Mouse (Mus musculus) ES-E14 (cell line): ENCODE data around the gene Tshz2. TPM values are rescaled to one million over a fixed set of nuclear protein-coding genes. Genes with fewer than 3 reads are reported as not detected.

Source experiments
- DNase-seq: peaks from one replicate; pipeline ENCODE4 v3.0.0-alpha.2; 2013; ENCODE audit warnings: low read depth, low spot score
- H3K27ac ChIP-seq: 2 replicates; pipeline ENCODE4 v1.5.1; 2012; ENCODE audit warnings: low read depth, mild to moderate bottlenecking, low read length, moderate library complexity, mixed read lengths; ENCODE audit not compliant: poor library complexity, insufficient read depth, severe bottlenecking
- H3K36me3 ChIP-seq: 2 replicates; pipeline ENCODE4 v1.6.1; 2012; ENCODE audit warnings: mild to moderate bottlenecking, low read length, moderate library complexity, mixed read lengths; ENCODE audit not compliant: control insufficient read depth, poor library complexity, insufficient read depth, severe bottlenecking
- H3K4me1 ChIP-seq, 2 experiments: fragments of 150-350 bp in 1 of 2; sonication (generic) in 1 of 2; 2 replicates each; pipeline ENCODE4 v1.6.1; 2012; ENCODE audit warnings: low read length in 2 of 2, mild to moderate bottlenecking in 1 of 2, mixed read lengths in 1 of 2; ENCODE audit not compliant: control insufficient read depth in 2 of 2, insufficient read depth in 2 of 2, poor library complexity in 1 of 2
- H3K4me3 ChIP-seq, 2 experiments: fragments of 150-350 bp in 1 of 2; sonication (generic) in 1 of 2; 2 replicates each; pipeline ENCODE4 v1.5.1; 2012; ENCODE audit warnings: low read length in 2 of 2, low read depth in 1 of 2, mild to moderate bottlenecking in 1 of 2, mixed read lengths in 1 of 2; ENCODE audit not compliant: insufficient read depth in 1 of 2, poor library complexity in 1 of 2, severe bottlenecking in 1 of 2
- H3K9ac ChIP-seq: 2 replicates; pipeline ENCODE4 v1.6.1; 2012; ENCODE audit warnings: low read depth, mild to moderate bottlenecking, low read length, mixed read lengths; ENCODE audit not compliant: poor library complexity, insufficient read depth, severe bottlenecking
- H3K9me3 ChIP-seq: fragments of 150-350 bp; sonication (generic); 2 replicates; pipeline ENCODE4 v1.6.1; 2012; ENCODE audit warnings: low read depth, mild to moderate bottlenecking, low read length; ENCODE audit not compliant: control insufficient read depth, insufficient read depth
- CHD2 ChIP-seq: IDR thresholded peaks from 2 replicates; pipeline ENCODE4 v1.6.1; 2014; ENCODE audit warnings: mild to moderate bottlenecking, low read depth, low read length, inconsistent platforms
- HCFC1 ChIP-seq: IDR thresholded peaks from 2 replicates; pipeline ENCODE4 v1.6.1; 2012; ENCODE audit warnings: low read length, inconsistent platforms, borderline replicate concordance; ENCODE audit not compliant: insufficient read depth
- MAFK ChIP-seq: IDR thresholded peaks from 2 replicates; pipeline ENCODE4 v1.6.1; 2014; ENCODE audit warnings: mild to moderate bottlenecking, low read depth, low read length, inconsistent platforms; ENCODE audit not compliant: insufficient read depth
- ZC3H11A ChIP-seq: IDR thresholded peaks from 2 replicates; pipeline ENCODE4 v1.6.1; 2012; ENCODE audit warnings: low read depth, mild to moderate bottlenecking, inconsistent platforms, low read length, borderline replicate concordance
- ZNF384 ChIP-seq: IDR thresholded peaks from 2 replicates; pipeline ENCODE4 v1.6.1; 2012; ENCODE audit warnings: low read depth, low read length, inconsistent platforms
- in situ Hi-C, 2 experiments: fragments of 600-800 bp; cut with MboI; formaldehyde crosslinking; loops; one replicate each; pipeline ENCODE4 v1.15.1; 2025; ENCODE audit warnings: low sequenced_read_pairs in 2 of 2, inconsistent platforms in 1 of 2; ENCODE audit not compliant: unreplicated experiment in 2 of 2
- total RNA-seq: library from RNA; depleted of rRNA; stranded (reverse); fragments of 300-350 nt; gene quantifications from 2 replicates; pipeline ENCODE4 v1.2.3, GENCODE M21; 2012

Gene Tshz2
- total RNA-seq, 1 experiment = 0.27 TPM

DNA sequence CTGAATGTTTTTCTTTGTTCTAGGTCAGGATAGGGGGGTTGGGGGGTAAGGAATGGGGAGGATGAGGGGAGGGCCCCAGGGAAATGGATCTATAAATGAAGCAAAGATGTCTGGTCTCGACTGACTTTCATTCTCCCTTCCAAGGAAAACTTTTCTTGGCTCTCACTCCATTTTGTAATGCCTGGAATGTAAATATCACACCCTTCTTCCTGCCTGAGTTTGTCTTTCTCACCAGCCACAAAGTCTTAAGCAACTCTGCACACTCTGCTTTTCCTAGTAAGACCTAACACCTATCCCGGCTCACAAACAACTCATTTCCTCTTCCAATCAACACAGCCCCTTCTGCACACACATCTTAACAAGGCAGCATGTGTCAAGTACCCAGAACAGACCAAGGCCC is 25.0 kb upstream of the Tshz2 start:
- in situ Hi-C loops = no loop called here
- no peaks in the 10 kb centered on the region for H3K36me3 ChIP-seq
- H3K4me3 ChIP-seq = no peak overlapping the region
- H3K4me1 ChIP-seq = no peaks in the 10 kb centered on the region
- TF ChIP-seq CHD2 (no peak), HCFC1 (no peak), ZC3H11A (no peak), ZNF384 (no peak), MAFK (no peak)
- DNase-seq = no peak
- H3K9me3 ChIP-seq = no peaks in the 10 kb centered on the region
- H3K9ac ChIP-seq = no peak overlapping the region
- no peak overlapping the region for H3K27ac ChIP-seq

- in situ Hi-C loops = no loop called here
- Histone ChIP-seq H3K9ac (no peak overlapping the region), H3K4me3 (no peak overlapping the region), H3K36me3 (no peaks in the 10 kb centered on the region), H3K9me3 (no peaks in the 10 kb centered on the region), H3K4me1 (no peaks in the 10 kb centered on the region), H3K27ac (no peak overlapping the region)
- no peak for DNase-seq
- TF ChIP-seq ZNF384 = no peak
- no peak for TF ChIP-seq ZC3H11A
- TF ChIP-seq MAFK = no peak
- TF ChIP-seq CHD2 = no peak
- TF ChIP-seq HCFC1 = no peak
Observed at GRCm38 (mm10) chr2:169609956-169610355, 22.9 kb upstream of the Tshz2 start.

DNA sequence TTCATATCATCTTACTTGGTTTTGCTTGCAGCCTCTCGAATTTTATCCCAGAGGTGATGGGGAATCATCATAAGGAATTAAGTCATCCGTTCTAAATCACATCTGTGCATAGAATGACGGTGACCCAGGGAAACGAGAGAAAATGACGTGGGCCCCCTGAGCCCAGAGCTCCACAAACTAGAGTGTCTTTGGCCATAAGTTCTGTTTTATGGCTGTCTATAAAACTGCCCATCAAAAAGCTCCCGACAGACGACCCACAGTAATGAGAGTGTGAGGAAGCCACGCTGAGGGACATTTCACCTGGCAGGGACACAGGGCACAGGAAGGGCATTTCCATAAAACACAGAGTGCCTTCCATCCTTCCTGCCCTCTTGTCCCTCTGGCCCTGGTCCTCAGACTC is 21.9 kb upstream of the Tshz2 start:
- Histone ChIP-seq H3K9me3 (no peaks in the 10 kb centered on the region), H3K36me3 (no peaks in the 10 kb centered on the region), H3K9ac (no peak overlapping the region), H3K4me1 (no peaks in the 10 kb centered on the region), H3K4me3 (no peak overlapping the region), H3K27ac (no peak overlapping the region)
- TF ChIP-seq HCFC1 (no peak), MAFK (no peak), ZNF384 (no peak), ZC3H11A (no peak), CHD2 (no peak)
- no peak for DNase-seq
- in situ Hi-C loops = no loop called here

GRCm38 (mm10) chr2:169611557-169611956 is 21.3 kb upstream of the Tshz2 start:
- in situ Hi-C loops = no loop called here
- no peaks in the 10 kb centered on the region for H3K36me3 ChIP-seq
- H3K27ac ChIP-seq = no peak overlapping the region
- TF ChIP-seq HCFC1 = no peak
- no peak for TF ChIP-seq ZC3H11A
- no peak for TF ChIP-seq MAFK
- TF ChIP-seq ZNF384 = no peak
- TF ChIP-seq CHD2 = no peak
- H3K4me3 ChIP-seq = no peak overlapping the region
- DNase-seq = no peak
- H3K9me3 ChIP-seq = no peaks in the 10 kb centered on the region
- H3K4me1 ChIP-seq = no peaks in the 10 kb centered on the region
- no peak overlapping the region for H3K9ac ChIP-seq

GRCm38 (mm10) chr2:169614683-169615082 is 18.1 kb upstream of the Tshz2 start:
- no peaks in the 10 kb centered on the region for H3K36me3 ChIP-seq
- in situ Hi-C loops = no loop called here
- DNase-seq = no peak
- H3K4me1 ChIP-seq = no peaks in the 10 kb centered on the region
- no peak for TF ChIP-seq ZC3H11A
- TF ChIP-seq ZNF384 = no peak
- no peak for TF ChIP-seq MAFK
- TF ChIP-seq CHD2 = no peak
- no peak for TF ChIP-seq HCFC1
- H3K9me3 ChIP-seq = no peaks in the 10 kb centered on the region
- H3K9ac ChIP-seq = no peak overlapping the region
- no peak overlapping the region for H3K27ac ChIP-seq
- no peak overlapping the region for H3K4me3 ChIP-seq
